Mouse (Mus musculus): ENCODE data around the gene Ntmt1.

Ntmt1 gene

DNA sequence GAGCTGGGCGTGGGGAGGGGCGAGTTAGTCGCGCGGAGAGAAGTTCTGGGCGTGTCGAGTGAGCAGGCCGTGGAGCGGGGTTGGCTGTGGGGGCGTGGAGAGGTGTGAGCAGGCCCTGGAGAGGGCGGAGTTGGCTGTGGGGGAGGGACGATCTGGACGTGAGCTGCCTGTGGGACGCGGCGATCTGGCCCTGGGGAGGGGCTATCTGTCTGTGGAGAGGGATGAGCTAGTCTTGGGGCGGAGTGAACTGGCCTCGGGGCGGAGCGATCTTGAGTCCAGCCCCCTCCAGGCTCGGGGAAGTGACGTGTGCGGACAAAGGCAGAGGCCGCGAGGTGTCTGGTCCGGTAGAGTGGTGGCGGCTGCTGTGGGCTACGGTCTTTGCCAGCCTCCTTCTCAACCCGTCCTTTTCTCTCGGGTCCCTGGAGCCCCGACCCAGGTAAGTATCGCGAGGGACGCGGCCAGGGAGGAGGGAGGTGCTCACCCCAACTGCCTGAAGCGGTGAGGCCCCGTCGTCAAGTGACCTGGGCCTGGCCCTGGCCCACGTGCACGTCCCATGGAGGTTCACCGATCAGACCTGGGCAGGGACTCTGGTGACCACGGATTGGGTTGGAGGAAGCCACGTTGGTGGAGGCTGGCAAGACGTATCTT is at the start of gene Ntmt1:
Gene Ntmt1 (plus strand): TSS at position 179 of the 648 bp plus-strand sequence.
- peak; percentile 84 for DNase-seq (ENCODE audit: extremely low read depth, low read depth)

DNA sequence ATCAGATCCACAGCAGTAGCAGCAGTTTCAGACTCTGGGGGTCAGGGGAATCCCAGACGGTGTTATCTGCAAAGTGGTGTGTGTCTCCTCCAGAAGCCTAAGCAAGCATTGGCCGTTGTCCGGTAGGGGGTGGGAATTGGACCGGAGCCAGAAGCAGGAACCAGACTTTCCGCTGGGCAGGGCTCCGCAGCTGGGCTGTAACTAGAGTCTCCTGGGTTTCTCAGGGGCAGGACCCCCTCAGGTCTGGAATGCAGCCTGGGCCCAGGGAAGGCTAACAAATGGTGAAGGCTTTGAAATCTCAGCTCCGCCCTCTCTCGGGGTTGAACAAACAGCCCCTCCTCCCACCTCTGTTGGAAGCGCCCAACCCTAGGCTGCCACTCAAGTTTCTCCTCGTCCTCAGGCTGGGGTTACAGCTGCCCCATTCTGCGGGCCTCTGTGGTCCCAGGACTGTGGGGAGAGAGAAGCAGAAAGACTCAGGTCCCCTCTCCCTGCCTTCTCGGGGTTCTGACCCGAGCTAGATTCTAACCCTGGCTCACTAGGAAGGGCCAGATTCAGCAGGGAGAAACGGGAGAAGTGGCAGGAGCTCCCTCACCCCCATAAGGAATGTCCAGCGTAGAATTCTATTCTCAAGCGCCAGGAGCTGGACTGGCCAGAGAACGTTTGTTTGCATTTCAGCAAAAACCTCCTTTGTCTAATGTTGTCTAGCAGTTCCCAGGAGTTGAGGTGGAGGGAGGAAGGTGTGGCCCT is 49.1 kb upstream of the Ntmt1 start:
- no peak for DNase-seq (ENCODE audit: extremely low read depth, low read depth)

DNA sequence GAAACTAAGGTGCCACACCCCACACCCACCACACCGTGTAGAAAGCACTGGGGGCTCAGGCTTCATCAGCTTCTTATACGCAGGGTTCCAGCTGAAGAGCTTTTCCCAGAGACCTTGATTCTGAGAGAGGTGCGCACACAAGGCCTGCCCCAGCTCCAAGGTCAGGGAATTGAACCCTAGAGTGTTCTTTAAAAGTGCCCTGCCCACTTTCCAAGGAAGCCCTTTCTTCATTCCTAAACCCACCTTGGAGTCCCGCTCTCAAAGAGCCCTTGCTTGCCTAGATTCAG is 48.6 kb upstream of the Ntmt1 start:
- DNase-seq (ENCODE audit: extremely low read depth, low read depth): no peak

DNA sequence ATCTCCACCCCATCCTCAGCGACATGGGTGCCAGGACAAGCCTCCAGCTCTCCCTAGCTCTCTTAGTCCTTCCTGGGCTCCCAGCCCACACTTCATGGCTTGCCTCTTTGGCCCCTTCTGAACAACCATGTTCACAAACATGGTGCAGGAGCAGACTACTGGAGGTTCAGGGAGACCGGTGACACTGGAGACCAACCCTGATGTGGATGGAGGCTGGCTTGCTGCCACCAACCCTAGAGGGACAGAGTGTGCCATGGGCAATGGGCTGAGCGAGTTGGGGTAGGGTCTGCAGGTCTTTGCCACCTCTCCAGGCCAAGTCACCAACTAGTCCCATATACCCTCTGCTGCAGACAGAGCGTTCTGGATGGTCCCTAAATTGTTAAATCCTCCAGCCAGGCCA is 48.2 kb upstream of the Ntmt1 start:
- no peak for DNase-seq (ENCODE audit: extremely low read depth, low read depth)

DNA sequence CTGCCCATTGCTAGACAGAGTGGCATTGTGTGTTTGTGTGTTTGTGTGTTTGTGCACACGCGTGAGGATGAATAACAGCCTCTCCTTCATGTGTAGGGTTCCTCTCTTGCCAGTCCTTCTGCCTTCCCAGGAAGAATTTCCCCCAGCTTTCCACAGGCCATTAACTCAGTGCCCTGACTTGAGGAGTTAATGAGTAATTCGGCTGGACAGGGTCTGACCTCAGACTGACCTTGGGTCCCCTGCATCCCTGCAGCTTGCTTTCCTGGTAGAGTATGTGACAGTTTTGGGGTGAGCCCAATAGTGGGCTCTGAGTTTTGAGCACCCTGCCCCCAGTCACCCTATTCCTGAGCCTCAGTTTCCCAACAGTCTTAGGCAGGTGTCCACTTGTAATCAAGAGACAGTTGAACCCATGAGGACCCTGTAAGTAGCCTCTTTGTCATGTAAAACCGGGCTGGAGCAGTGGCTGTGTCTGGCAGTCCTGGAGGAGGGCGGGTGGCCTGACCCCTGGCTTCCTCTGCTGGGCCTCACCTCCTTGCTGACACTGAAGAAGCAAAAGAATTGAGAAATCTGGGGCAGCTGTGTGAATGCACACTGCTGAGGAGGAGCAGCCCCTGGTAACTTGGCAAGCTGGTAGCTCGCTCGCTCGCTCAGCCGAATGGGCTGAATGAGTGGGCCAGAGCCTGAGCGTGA is 47.6 kb upstream of the Ntmt1 start:
- no peak for DNase-seq (ENCODE audit: extremely low read depth, low read depth)

DNA sequence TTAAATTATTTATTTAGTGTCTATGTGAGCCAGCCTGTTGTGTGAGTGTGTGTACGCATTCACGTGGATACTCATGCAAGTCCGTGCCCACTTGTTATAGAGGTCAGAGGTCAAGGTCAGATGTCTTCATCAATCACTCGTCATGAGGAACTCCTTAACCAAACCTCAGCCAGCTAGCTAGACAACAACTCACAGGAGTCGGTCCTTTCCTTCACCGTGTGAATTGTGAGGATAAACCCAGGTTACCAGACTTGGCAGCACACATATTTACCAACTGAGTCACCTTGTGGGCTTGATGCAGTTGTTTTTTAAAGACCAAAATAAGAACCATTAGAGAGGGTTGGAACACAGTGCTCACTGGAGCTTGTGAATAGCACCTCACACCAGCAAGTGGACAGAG is 46.9 kb upstream of the Ntmt1 start:
- DNase-seq (ENCODE audit: extremely low read depth, low read depth): no peak

DNA sequence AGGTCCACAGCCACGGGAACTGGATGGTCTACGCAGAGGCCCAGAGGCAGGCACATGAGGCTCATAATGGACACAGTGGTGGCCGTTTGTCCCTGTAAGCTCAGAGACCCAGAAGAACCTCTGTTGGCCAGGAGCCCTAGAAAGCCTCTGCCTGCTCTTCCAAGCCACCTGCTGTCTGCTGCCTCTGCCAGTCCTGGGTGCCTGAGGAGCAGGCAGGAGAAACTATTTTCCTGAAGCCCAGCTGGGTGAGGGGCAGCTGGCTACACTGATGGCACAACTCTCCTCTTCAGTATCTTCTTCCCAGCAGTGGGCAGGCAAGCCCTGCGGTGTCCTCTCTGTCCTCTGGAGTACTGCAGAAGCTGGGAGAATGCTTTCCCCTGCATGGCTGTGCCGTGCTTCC is 41.2 kb upstream of the Ntmt1 start:
- no peak for DNase-seq (ENCODE audit: extremely low read depth, low read depth)

DNA sequence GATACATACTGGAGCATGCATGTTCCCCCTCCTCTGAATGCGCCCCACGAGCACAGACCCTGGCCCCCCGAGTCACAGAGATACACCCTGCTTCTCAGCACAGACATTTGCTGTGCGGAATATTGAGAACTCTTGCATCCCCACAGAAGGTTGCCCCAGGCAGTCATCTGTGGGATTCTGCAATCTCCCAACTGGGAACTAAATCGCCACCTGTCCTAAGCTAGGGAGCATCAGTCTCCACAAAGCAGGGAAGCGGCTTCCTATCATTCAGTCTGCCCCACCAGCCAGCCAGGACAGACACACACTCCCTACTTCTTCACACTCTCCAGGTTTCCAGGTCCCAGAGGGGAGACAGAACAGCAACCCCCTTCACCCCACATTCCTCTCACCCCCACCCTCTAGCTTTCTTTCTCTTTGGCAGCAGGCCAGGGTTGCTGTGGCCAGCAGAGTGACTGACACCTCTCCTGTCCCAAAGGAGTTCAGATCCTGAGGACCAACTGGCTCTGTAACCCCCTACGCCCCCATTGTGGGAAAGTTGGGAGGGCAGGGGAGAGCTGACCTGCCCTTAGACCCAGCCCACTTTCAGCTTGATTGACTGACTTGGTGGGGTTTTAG is 39.9 kb upstream of the Ntmt1 start:
- no peak for DNase-seq (ENCODE audit: extremely low read depth, low read depth)

DNA sequence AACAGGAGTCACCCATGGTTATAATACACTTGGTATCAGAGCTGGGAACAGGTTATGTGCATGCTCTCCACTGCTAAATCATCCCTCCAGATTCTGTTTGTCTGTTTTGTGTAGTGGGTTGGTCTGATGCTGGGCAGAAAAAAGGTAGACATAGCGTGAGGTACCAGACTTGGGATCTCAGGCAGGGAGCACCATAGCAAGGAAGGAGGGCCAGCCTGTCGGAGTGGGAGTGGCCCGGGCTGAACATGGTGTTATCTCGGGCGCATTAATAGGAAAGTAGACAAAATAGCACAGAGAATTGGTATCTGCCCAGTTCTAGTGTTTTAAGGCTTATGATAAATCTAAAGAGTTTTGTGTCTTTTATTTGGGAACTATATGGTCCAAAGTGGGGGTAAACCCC is 39.1 kb upstream of the Ntmt1 start:
- no peak for DNase-seq (ENCODE audit: extremely low read depth, low read depth)

DNA sequence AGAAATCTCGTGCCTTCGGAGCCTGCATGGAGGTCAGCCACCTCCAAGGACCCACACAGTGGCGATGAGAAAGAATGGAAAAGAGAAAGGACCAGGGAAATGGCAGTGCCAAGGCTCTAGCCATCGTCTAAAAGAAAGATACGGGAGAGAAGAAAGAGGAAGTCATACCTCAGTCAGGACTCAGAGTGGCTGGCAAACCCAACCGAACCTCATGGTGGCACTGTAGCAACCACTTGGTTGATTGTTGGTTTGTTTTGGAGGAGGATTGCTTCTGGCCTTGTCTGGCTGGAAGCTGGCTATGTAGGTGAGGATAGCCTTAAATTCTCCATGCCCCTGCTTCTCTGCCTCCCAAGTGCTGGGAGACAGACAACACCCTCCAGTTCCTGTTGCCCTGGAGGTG is 38.4 kb upstream of the Ntmt1 start:
- DNase-seq (ENCODE audit: extremely low read depth, low read depth): peak; percentile 75

DNA sequence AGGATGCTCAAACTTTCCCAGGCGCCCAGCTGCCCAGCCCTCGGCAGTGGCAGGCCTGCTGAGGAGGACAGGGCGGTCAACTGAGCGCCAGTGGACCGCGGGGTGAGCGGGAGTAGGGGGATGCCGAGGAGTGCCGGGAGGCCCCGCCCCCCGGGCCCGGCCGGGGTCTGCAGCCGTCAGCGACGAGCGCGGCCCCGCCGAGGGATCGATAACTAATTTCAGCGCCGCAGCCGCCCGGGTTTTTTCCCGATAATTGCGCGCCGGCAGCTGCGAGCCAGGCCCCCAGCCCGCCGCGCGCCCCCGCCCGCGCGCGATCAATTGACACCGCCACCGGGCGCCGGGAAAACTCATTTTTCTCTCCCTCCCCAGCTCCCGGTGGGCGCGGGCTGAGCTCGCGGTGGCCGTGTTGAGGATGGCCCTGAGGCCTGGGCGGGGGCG is 36.2 kb upstream of the Ntmt1 start:
- no peak for DNase-seq (ENCODE audit: extremely low read depth, low read depth)

DNA sequence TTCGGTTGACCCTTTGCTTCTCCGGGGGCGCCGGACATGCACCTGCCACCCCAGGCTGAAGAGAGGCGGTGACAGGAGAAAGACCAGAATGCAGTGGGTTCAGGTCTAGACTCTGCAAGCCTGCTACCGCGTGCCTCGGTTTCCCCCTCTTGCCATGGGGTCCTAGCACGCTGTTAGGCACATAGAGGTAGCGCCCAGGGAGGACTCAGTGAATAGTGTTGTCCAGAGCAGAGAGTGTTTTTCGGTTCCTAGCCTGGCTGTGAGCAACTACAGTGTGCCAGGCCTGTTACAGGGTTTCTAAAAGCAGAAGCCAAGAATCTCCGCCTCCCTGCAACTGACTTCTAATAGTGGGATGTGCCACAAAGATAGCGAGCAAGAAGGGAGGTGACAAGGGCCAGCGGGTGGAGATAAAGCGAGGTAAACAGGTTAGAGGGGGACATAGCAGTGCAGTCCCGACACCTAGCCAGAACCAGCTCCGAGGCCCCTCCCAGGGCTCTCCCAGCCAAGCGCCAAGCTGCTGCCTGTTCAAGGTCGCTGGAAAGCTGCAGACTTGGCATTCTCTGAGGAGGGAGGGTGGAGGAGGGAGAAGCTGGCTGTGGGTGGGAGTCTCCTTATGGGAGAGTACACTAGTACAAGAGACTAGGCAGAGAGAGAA is 35.7 kb upstream of the Ntmt1 start:
- DNase-seq (ENCODE audit: extremely low read depth, low read depth): peak; percentile 98

DNA sequence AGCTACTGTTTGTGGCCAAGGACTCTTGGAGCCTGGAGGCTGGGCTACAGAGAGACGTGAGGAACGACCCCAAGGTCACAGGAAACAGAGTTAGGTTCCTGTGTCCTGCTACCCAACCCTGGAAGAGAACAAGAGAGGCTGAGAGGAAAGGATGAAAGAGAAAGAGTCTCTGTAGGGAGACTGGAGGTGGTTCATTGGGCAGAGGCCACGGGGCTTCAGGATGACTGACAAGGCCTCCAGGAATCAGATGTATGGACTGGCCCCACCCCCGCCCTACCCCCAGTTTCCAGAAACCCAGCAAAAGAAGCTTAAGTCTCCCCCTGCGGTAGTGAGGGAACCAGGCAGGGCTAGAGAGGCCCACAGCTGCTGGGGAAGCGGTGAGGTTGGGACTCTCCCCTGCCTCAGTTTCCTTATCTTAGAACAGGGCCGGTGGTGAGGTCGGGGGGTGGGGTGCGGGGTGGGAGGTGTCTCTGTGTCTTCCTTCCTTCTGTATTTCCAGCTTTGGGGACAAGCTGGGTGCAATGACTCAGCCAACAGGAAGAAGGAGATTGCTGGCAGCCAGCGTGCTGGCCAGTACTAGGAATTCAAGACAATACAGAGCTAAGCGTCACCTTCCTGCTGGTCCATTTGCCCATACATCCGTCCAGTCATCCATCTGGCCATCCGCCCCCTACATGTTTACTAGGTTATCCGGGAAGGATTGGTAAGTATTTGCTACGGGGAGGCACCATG is 34.9 kb upstream of the Ntmt1 start:
- peak; percentile 91 for DNase-seq (ENCODE audit: extremely low read depth, low read depth)

DNA sequence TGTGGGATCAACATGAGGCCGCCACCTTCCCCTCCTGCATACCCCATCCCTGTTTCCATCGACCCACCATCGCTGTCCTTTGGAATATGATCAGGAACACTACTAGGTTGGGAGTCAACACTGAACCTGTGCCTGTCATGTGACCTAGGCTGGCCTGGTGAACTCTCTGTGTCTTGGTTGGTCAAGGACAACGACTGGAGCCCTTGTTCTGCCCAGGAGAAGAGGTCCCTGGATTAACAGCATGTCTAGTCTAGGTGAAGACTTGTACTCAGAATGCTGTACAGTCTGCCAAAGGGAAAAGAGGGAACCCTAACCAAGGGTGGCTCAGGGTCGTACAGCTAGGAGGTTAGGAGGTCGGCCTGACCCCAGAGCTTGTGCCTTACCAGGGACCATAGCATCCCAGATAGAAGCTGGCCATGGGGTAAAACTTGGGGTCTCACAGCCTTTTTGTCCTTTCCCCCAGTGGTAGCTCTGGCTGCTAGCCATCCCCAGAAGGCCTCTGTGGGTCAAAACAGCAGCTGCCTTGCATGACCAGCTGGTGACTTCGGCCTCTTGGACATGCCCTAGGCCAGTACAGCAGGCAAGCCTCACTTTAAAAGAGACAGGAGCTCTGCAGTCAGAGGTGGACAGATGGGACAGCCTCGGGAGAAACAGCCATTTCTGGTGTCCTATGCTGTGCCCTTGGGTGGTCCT is 34.2 kb upstream of the Ntmt1 start:
- DNase-seq (ENCODE audit: extremely low read depth, low read depth): no peak

DNA sequence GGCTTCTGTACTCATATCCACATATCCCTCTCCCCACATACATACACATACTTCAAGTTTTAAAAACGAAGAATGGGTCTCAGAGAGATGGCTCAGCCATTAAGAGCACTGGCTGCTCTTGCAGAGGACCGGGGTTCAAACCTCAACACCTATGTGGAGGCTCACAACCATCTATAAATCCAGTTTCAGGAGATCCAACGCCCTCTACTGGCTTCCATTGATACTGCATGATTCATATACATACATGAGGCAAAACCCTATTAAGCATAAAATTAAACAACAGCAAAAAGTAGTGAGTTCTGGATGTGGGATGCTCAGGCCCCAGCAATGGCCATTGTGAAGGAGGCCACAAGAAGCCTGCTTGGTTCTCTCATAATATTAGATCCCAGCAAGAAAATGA is 31.7 kb upstream of the Ntmt1 start:
- DNase-seq (ENCODE audit: extremely low read depth, low read depth): no peak

DNA sequence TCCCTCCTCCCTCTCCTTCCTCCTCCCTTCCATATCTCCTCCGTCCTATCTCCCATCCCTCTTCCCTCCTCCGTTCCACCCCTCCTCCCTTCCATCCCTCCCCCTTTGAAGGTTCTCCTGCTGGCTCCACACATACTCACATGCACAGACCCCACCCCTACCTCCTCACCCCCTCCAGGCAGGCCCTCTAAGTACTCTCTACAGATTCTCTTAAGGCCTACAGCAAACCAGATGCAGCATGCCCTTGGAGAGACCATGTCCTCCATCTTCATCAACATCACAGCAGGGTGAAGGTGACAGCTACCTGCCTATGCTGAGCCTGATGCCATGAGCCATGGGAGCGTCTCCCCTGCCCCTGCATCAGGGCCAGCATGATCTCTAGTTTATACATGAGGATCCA is 30.4 kb upstream of the Ntmt1 start:
- DNase-seq (ENCODE audit: extremely low read depth, low read depth): no peak

DNA sequence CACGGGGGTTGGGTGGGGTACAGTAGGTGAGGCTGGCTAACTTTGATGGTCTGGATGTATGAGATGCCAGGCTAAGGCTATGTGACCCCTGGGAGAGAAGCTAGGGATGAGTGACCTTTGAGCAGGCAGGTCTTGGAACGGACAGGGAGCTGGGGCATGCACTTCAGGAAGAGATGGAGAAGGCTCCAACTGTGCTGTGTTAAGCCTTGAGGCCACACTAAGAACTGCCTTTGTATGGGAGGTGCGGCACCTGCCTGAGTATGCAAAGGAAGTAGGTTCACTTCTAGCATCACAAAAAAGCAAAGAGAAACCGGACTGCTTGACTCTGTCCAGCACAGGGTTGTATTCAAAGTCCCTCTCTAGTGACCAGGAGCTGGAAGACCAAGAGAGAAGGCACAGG is 29.4 kb upstream of the Ntmt1 start:
- DNase-seq (ENCODE audit: extremely low read depth, low read depth): no peak

DNA sequence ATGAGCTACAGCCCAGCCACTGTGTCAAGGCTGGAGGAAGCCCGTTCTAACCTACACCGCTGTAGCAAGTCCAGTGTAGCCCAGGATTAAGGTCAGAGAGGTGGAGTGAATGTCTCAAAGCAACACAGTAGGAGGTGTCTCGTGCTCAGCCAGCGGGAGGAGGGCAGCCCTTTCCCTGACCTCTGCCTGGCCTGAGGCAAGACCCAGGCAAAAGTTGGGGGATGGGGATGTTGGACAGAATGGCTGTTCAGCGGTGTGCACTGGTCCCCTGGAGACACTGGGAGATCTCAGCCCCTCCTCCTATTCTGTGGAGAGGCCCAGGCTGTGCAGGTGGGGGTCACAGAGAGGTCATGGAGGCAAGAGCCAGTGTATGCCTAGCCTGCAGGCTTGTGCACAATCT is 28.4 kb upstream of the Ntmt1 start:
- no peak for DNase-seq (ENCODE audit: extremely low read depth, low read depth)

DNA sequence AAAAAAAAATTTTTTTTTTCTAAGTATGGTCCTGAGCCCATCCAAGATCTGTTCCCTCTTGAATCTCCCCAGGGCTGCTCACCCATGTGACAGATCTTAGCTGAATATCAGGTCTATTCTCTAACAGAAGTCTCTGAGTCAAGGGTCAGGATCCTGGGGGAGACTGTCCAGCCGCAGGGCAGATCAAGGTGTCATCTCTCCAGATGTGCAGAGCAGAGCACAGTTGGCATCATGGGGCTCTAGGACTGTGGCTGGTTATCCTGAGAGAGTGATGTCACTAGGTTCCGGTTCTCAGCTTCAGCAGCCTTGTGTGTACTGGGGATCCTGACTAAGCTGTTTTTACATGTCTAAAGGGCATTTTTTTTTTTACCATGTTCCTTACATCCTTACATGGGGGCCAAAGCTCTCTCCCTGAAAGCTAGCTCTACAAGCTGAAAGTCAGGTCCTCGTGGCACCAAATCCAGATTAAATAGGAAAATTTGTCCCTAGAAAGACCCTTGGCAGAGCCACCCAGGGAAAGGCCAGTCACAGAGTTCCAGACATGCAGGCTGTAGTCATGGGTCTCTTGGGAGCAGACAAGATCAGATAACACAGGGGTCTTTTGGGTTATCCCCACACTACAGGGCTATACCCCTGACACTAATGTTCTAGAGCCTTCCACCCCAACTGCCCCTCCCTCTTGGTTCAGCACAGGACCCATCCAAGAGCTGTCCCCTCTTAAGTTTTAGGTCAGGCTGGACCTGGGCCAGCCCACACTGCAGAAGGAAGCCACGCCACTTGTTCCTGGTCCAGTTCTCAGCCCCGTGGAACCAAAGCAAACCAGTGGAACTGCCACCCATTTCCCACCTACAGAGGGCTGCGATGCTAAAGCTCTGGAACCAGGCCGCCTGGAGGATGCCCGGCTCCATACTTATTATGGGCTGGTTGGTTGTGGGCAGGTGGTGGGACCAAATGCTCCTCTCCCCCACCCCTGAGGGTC is 25.0 kb upstream of the Ntmt1 start:
- no peak for DNase-seq (ENCODE audit: extremely low read depth, low read depth)

Data from MEL-GATA-1-ER (cell line).